Mouse (Mus musculus) E14TG2a.4 (cell line): Measurements from ENCODE around the gene Dock4.

Experiments used
- CTCF ChIP-seq: conservative IDR thresholded peaks from 2 replicates; pipeline ENCODE4 v1.5.1; 2014; ENCODE audit warnings: low read length
- NANOG ChIP-seq: IDR thresholded peaks from 2 replicates; pipeline ENCODE4 v1.6.1; 2014; ENCODE audit warnings: borderline replicate concordance, low read length, mixed read lengths

GRCm38 (mm10) chr12:40584526-40585289 lies 139.0 kb downstream of the Dock4 start:
- no peak for TF ChIP-seq CTCF
- no peak for TF ChIP-seq NANOG
